Mouse (Mus musculus) left cerebral cortex, adult 2 months (tissue): ENCODE measurements around the gene Pom121l2. TPM values are rescaled to one million over a fixed set of nuclear protein-coding genes. Genes with fewer than 3 reads are reported as not detected.

Source experiments
- DNase-seq, 2 experiments: peaks; one replicate each; pipeline ENCODE4 v3.0.0; 2021 to 2022; ENCODE audit warnings: low spot score in 2 of 2, mixed read lengths in 1 of 2; ENCODE audit errors: extremely low spot score in 1 of 2
- H3K27ac ChIP-seq: fragments of 200-600 bp; 2 replicates; pipeline ENCODE4 v1.8.1; 2022
- H3K4me3 ChIP-seq: fragments of 200-600 bp; 2 replicates; pipeline ENCODE4 v1.8.1; 2022
- CTCF ChIP-seq: fragments of 200-600 bp; IDR thresholded peaks from 2 replicates; pipeline ENCODE4 v1.8.1; 2022; ENCODE audit warnings: antibody characterized with exemption, mild to moderate bottlenecking, moderate library complexity
- intact Hi-C: fragments of 180-260 bp; cut with DNase I; formaldehyde crosslinking; loops from one replicate; pipeline ENCODE4 v1.15.1; 2025
- microRNA-seq, 2 experiments: library from miRNA; unstranded; fragments of <30 nt; microRNA quantifications; one replicate each; pipeline ENCODE4 v1.2.0; 2021
- total RNA-seq, 2 experiments: library from RNA; stranded (reverse); gene quantifications; 2 replicates each; pipeline ENCODE4 v1.2.3; 2021

Gene Pom121l2
- total RNA-seq, 2 experiments from 2014 or later: not detected

GRCm38 (mm10) chr13:22036986-22037385 lies 56.0 kb downstream of the Pom121l2 start:
- intact Hi-C loops: loop anchor here (10.0 kb wide), 1 partner anchor 212 kb away; no protein-coding TSS in a partner anchor
- DNase-seq: no peak
- H3K4me3 ChIP-seq: no peak overlapping the region
- TF ChIP-seq CTCF: no peak
- no peak overlapping the region for H3K27ac ChIP-seq

GRCm38 (mm10) chr13:22037415-22037814 lies 56.4 kb downstream of the Pom121l2 start:
- intact Hi-C loops: loop anchor here (10.0 kb wide), 1 partner anchor 213 kb away; no protein-coding TSS in a partner anchor
- no peak for DNase-seq
- no peak overlapping the region for H3K4me3 ChIP-seq
- no peak overlapping the region for H3K27ac ChIP-seq
- no peak for TF ChIP-seq CTCF

Small RNAs within 50 kb of the gene (microRNA-seq; reads per million reads assigned to microRNA genes)
- 0 reads per million in 2 experiments for gene Gm44390

Other genes with a start within 250 kb of the Pom121l2 start
- gene Hist1h4j, start 246.1 kb upstream of the Pom121l2 start, total RNA-seq: 10 to 100 TPM; 13.9 to 19.4 TPM
- 100 to 1,000 TPM; 316 to 377 TPM for gene Hist1h4k, start 230.7 kb upstream of the Pom121l2 start, total RNA-seq
- gene Hist1h2ak, start 227.4 kb upstream of the Pom121l2 start, total RNA-seq: 10 to 100 TPM; 13.2 to 13.5 TPM
- 1 to 10 TPM; 8.3 TPM for gene Hist1h2bn, start 227.1 kb upstream of the Pom121l2 start, total RNA-seq
- 1 to 10 TPM; 6.7 to 8.3 TPM for gene Hist1h1b, start 200.6 kb upstream of the Pom121l2 start, total RNA-seq
- 10 to 100 TPM; 49.9 to 62.3 TPM for gene Hist1h3i, start 197.8 kb upstream of the Pom121l2 start, total RNA-seq
- 1 to 10 TPM in 1 of 2 experiments, not detected in 1; 2.7 TPM for gene Hist1h2an, start 194.0 kb upstream of the Pom121l2 start, total RNA-seq
- gene Hist1h2bp, start 193.7 kb upstream of the Pom121l2 start, total RNA-seq: 1 to 10 TPM; 1.3 to 5.5 TPM
- 10 to 100 TPM; 27.3 to 38.5 TPM for gene Hist1h2bq, start 171.0 kb upstream of the Pom121l2 start, total RNA-seq
- 10 to 100 TPM; 11.2 to 25.1 TPM for gene Hist1h2ao, start 170.7 kb upstream of the Pom121l2 start, total RNA-seq
- gene Hist1h4m, start 169.4 kb upstream of the Pom121l2 start, total RNA-seq: 100 to 1,000 TPM; 200 to 276 TPM
- gene Hist1h4n, start 149.0 kb upstream of the Pom121l2 start, total RNA-seq: 10 to 100 TPM; 18.7 to 21.6 TPM
- gene Hist1h2ap, start 147.7 kb upstream of the Pom121l2 start, total RNA-seq: 10 to 100 TPM; 11.2 to 16.1 TPM
- 10 to 100 TPM; 27.0 to 39.1 TPM for gene Hist1h2br, start 147.5 kb upstream of the Pom121l2 start, total RNA-seq
- 1 to 10 TPM; 3.8 to 3.9 TPM for gene Zfp184, start 36.1 kb upstream of the Pom121l2 start, total RNA-seq
- gene Prss16, start 28.5 kb downstream of the Pom121l2 start, total RNA-seq: 1 to 10 TPM in 1 of 2 experiments, under 1 TPM in 1; 0.57 to 1.1 TPM
- gene Hist1h2ah, start 54.4 kb downstream of the Pom121l2 start, total RNA-seq: 10 to 100 TPM; 18.8 to 25.6 TPM
- gene Hist1h2bk, start 54.7 kb downstream of the Pom121l2 start, total RNA-seq: 10 to 100 TPM; 12.2 to 13.5 TPM
- gene Hist1h4i, start 60.2 kb downstream of the Pom121l2 start, total RNA-seq: 10 to 100 TPM; 58.2 to 75.2 TPM
- gene Hist1h2ag, start 61.8 kb downstream of the Pom121l2 start, total RNA-seq: 1 to 10 TPM; 8.1 to 9.2 TPM
- gene Hist1h2bj, start 62.0 kb downstream of the Pom121l2 start, total RNA-seq: 10 to 100 TPM in 1 of 2 experiments, 1 to 10 TPM in 1; 9.4 to 12.9 TPM
- not detected for gene Vmn1r188, start 103.2 kb downstream of the Pom121l2 start, total RNA-seq
- gene Vmn1r189, start 124.6 kb downstream of the Pom121l2 start, total RNA-seq: not detected
- not detected for gene Vmn1r191, start 202.8 kb downstream of the Pom121l2 start, total RNA-seq
- gene Vmn1r192, start 209.9 kb downstream of the Pom121l2 start, total RNA-seq: not detected
- not detected for gene Vmn1r193, start 242.0 kb downstream of the Pom121l2 start, total RNA-seq